Mouse (Mus musculus) erythroblast, embryonic 14.5 days (primary cell): ENCODE data around the gene Gm13693.
"Not testable (repeated sequence)": the region's sequence is repeated elsewhere in the genome, so short reads cannot be mapped to it uniquely, and the experiment has no call there.

ENCODE experiments used
- GATA1 ChIP-seq: IDR thresholded peaks from 2 replicates; pipeline ENCODE4 v1.6.1; 2012; ENCODE audit warnings: low read length, inconsistent platforms, mixed read lengths
- TAL1 ChIP-seq: IDR thresholded peaks from 3 replicates; pipeline ENCODE4 v1.6.1; 2012; ENCODE audit warnings: low read length, inconsistent platforms, mixed read lengths

DNA sequence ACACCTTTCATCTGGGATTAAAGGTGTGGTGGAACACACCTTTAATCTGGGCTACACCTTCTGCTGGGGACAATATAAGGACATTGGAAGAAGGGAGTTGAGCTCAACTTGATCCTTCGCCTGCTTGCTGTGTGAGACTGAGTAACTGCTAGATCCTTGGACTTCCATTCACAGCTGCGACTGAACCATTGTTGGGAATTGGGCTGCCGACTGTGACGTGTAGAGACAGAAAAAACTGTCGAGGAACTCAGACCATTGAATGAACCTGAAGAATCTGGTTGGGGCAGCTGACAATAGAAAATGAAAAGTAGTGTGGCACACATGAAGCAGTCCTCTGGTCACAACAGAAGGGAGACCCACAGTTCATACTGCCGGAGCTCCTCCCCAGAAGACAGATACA, 5.7 kb downstream of the Gm13693 start, which contains the start of gene Gm13695:
- TF ChIP-seq TAL1, GATA1: not testable (repeated sequence)
